ENCODE assay signal across 31 mouse cellular contexts in genomic region chr5:111127786-111128185, GRCm38 (mm10).
DNase-seq lines count a peak whose midpoint lies in the region; ATAC-seq and TF ChIP-seq lines count a peak whose summit lies in the region.
"Had no signal": no experiment of that assay in that cellular context is flagged by ENCODE, and none has a peak within 500 bp of the region (broad histone marks: within the 10 kb centered on the region; RNA-seq: fewer than 3 reads in every experiment).

No protein-coding gene starts in this region.

- no peak for TF ChIP-seq CTCF in lung, postnatal 0 days (IDR thresholded peaks at IDR 0.05)

- no peak overlapping the region for H3K4me2 ChIP-seq in hindbrain, embryonic 12.5 days (replicated peaks)
- H3K4me2 ChIP-seq in lung, postnatal 0 days (replicated peaks; ENCODE audit: low read depth, low read length) = no peak overlapping the region
- H3K4me2 ChIP-seq: embryonic facial prominence, embryonic 13.5 days; forebrain, embryonic 12.5 days; heart, embryonic 13.5 days; limb, embryonic 15.5 days; lung, embryonic 15.5 days; midbrain, embryonic 15.5 days; neural tube, embryonic 12.5 days had no signal

- no peaks in the 10 kb centered on the region for H3K9me3 ChIP-seq in hindbrain, embryonic 10.5 days
- H3K9me3 ChIP-seq in hindbrain, embryonic 12.5 days (replicated peaks) = no peaks in the 10 kb centered on the region
- H3K9me3 ChIP-seq in lung, postnatal 0 days (ENCODE audit: low read length) = no peaks in the 10 kb centered on the region
- H3K9me3 ChIP-seq: embryonic facial prominence, embryonic 13.5 days; forebrain, embryonic 12.5 days; heart, embryonic 13.5 days; limb, embryonic 10.5 days; limb, embryonic 15.5 days; lung, embryonic 15.5 days; midbrain, embryonic 15.5 days; neural tube, embryonic 12.5 days had no signal

- no peak for DNase-seq in hindbrain, embryonic 10.5 days (ENCODE audit: low spot score)
- no peak for DNase-seq in lung, postnatal 0 days (ENCODE audit: low spot score)
- DNase-seq in lung, adult 18-20 months = no peak
- DNase-seq in ES-CJ7 (ENCODE audit: low read depth, low spot score) (peak; percentile 56), R1 (ENCODE audit: low read depth, low spot score) (peak; percentile 66)
- no peak for DNase-seq in yolk sac, embryonic 10.5 days (ENCODE audit: low spot score)
- DNase-seq: adrenal gland, postnatal 25 days; B cell, adult 2 months; cerebellum, adult 11-12 months; cerebellum, adult 9-11 months; heart, adult 2 months; heart, postnatal 14 days; kidney, adult 18-20 months; kidney, postnatal 14 days; layer of hippocampus, adult 9-11 months; lung, postnatal 36 days; right cerebral cortex, postnatal 14 days; thymus, postnatal 4 days had no signal

- no peaks in the 10 kb centered on the region for H3K27me3 ChIP-seq in hindbrain, embryonic 10.5 days (ENCODE audit: insufficient read depth, poor library complexity, severe bottlenecking)
- no peaks in the 10 kb centered on the region for H3K27me3 ChIP-seq in hindbrain, embryonic 12.5 days
- H3K27me3 ChIP-seq in lung, postnatal 0 days (replicated peaks; ENCODE audit: insufficient read depth, low read length) = no peaks in the 10 kb centered on the region
- H3K27me3 ChIP-seq: embryonic facial prominence, embryonic 13.5 days; forebrain, embryonic 12.5 days; limb, embryonic 15.5 days; lung, embryonic 15.5 days; midbrain, embryonic 15.5 days; Patski had no signal

- peaks cover 28% of the 10 kb centered on the region for H3K4me1 ChIP-seq in hindbrain, embryonic 10.5 days (replicated peaks)
- peaks cover 15% of the 10 kb centered on the region for H3K4me1 ChIP-seq in hindbrain, embryonic 12.5 days
- no peaks in the 10 kb centered on the region; the same call in 1 of the 2 replicates for H3K4me1 ChIP-seq in lung, postnatal 0 days (ENCODE audit: insufficient read depth, low read depth, low read length)

- TF ChIP-seq EP300 in lung, postnatal 0 days (IDR thresholded peaks at IDR 0.05) = no peak

- 82% methylated on average over 5 of the region's 5 CpGs for WGBS in hindbrain, embryonic 10.5 days
- 77% methylated on average over 5 of the region's 5 CpGs for WGBS in hindbrain, embryonic 12.5 days
- 78% methylated on average over 5 of the region's 5 CpGs for WGBS in lung, postnatal 0 days

- H3K4me3 ChIP-seq in hindbrain, embryonic 10.5 days = no peak overlapping the region
- no peak overlapping the region for H3K4me3 ChIP-seq in hindbrain, embryonic 12.5 days
- no peak overlapping the region for H3K4me3 ChIP-seq in lung, postnatal 0 days (ENCODE audit: low read depth, low read length)
- H3K4me3 ChIP-seq: embryonic facial prominence, embryonic 13.5 days; forebrain, embryonic 12.5 days; heart, adult 2 months; heart, embryonic 13.5 days; limb, embryonic 10.5 days; limb, embryonic 15.5 days; lung, embryonic 15.5 days; midbrain, embryonic 15.5 days; neural tube, embryonic 12.5 days had no signal

- H3K27ac ChIP-seq in hindbrain, embryonic 10.5 days = peak overlapping the region; percentile 63; the same call in 1 of the 2 replicates
- no peak overlapping the region for H3K27ac ChIP-seq in hindbrain, embryonic 12.5 days
- peak overlapping the region; percentile 38; the same call in 1 of the 2 replicates for H3K27ac ChIP-seq in lung, postnatal 0 days (ENCODE audit: low read length)
- H3K27ac ChIP-seq: embryonic facial prominence, embryonic 13.5 days; hindbrain, postnatal 0 days; limb, embryonic 10.5 days; limb, embryonic 15.5 days; liver, embryonic 14.5 days; neural tube, embryonic 12.5 days had no signal

- no peak overlapping the region for H3K9ac ChIP-seq in hindbrain, embryonic 12.5 days
- no peak overlapping the region for H3K9ac ChIP-seq in lung, postnatal 0 days (replicated peaks; ENCODE audit: low read depth)
- H3K9ac ChIP-seq: embryonic facial prominence, embryonic 13.5 days; forebrain, embryonic 12.5 days; heart, embryonic 13.5 days; limb, embryonic 15.5 days; liver, embryonic 14.5 days; lung, embryonic 15.5 days; midbrain, embryonic 15.5 days; neural tube, embryonic 12.5 days had no signal

- 0 out of 2 replicates have a peak, but pooled peaks cover 3% of the 10 kb centered on the region for H3K36me3 ChIP-seq in hindbrain, embryonic 10.5 days
- 0 out of 2 replicates have a peak, but pooled peaks cover 3% of the 10 kb centered on the region for H3K36me3 ChIP-seq in hindbrain, embryonic 12.5 days
- no peaks in the 10 kb centered on the region for H3K36me3 ChIP-seq in lung, postnatal 0 days (ENCODE audit: insufficient read depth, low read length)
- H3K36me3 ChIP-seq: forebrain, embryonic 12.5 days; lung, embryonic 15.5 days; midbrain, embryonic 15.5 days; neural tube, embryonic 12.5 days had no signal

- ATAC-seq in hindbrain, embryonic 12.5 days (ENCODE audit: low FRiP score) = no peak
- ATAC-seq in lung, postnatal 0 days = no peak
- no peak for ATAC-seq in inflammation-experienced regulatory T-cells, adult 6 months
- ATAC-seq: hindbrain, postnatal 0 days; midbrain, embryonic 15.5 days; Patski had no signal

Comparison
In these comparisons a context has a peak if more than half of its experiments do, and no peak if none do; other contexts are left out.
1. DNase-seq: peak in ES-CJ7 (single experiment) and R1 (single experiment); none in hindbrain, embryonic 10.5 days (single experiment), lung, postnatal 0 days (single experiment), lung, adult 18-20 months (0 of 2) and yolk sac, embryonic 10.5 days (single experiment).